Mouse (Mus musculus) ES-E14 (cell line): ENCODE measurements around the gene Flrt1. TPM values are rescaled to one million over a fixed set of nuclear protein-coding genes. Genes with fewer than 3 reads are reported as not detected.

Experiments
- DNase-seq: peaks from one replicate; pipeline ENCODE4 v3.0.0-alpha.2; 2013; ENCODE audit warnings: low read depth, low spot score
- H3K27ac ChIP-seq: 2 replicates; pipeline ENCODE4 v1.5.1; 2012; ENCODE audit warnings: low read depth, mild to moderate bottlenecking, low read length, moderate library complexity, mixed read lengths; ENCODE audit not compliant: poor library complexity, insufficient read depth, severe bottlenecking
- H3K36me3 ChIP-seq: 2 replicates; pipeline ENCODE4 v1.6.1; 2012; ENCODE audit warnings: mild to moderate bottlenecking, low read length, moderate library complexity, mixed read lengths; ENCODE audit not compliant: control insufficient read depth, poor library complexity, insufficient read depth, severe bottlenecking
- H3K4me1 ChIP-seq, 2 experiments: fragments of 150-350 bp in 1 of 2; sonication (generic) in 1 of 2; 2 replicates each; pipeline ENCODE4 v1.6.1; 2012; ENCODE audit warnings: low read length in 2 of 2, mild to moderate bottlenecking in 1 of 2, mixed read lengths in 1 of 2; ENCODE audit not compliant: control insufficient read depth in 2 of 2, insufficient read depth in 2 of 2, poor library complexity in 1 of 2
- H3K4me3 ChIP-seq, 2 experiments: fragments of 150-350 bp in 1 of 2; sonication (generic) in 1 of 2; 2 replicates each; pipeline ENCODE4 v1.5.1; 2012; ENCODE audit warnings: low read length in 2 of 2, low read depth in 1 of 2, mild to moderate bottlenecking in 1 of 2, mixed read lengths in 1 of 2; ENCODE audit not compliant: insufficient read depth in 1 of 2, poor library complexity in 1 of 2, severe bottlenecking in 1 of 2
- H3K9ac ChIP-seq: 2 replicates; pipeline ENCODE4 v1.6.1; 2012; ENCODE audit warnings: low read depth, mild to moderate bottlenecking, low read length, mixed read lengths; ENCODE audit not compliant: poor library complexity, insufficient read depth, severe bottlenecking
- H3K9me3 ChIP-seq: fragments of 150-350 bp; sonication (generic); 2 replicates; pipeline ENCODE4 v1.6.1; 2012; ENCODE audit warnings: low read depth, mild to moderate bottlenecking, low read length; ENCODE audit not compliant: control insufficient read depth, insufficient read depth
- CHD2 ChIP-seq: IDR thresholded peaks from 2 replicates; pipeline ENCODE4 v1.6.1; 2014; ENCODE audit warnings: mild to moderate bottlenecking, low read depth, low read length, inconsistent platforms
- HCFC1 ChIP-seq: IDR thresholded peaks from 2 replicates; pipeline ENCODE4 v1.6.1; 2012; ENCODE audit warnings: low read length, inconsistent platforms, borderline replicate concordance; ENCODE audit not compliant: insufficient read depth
- MAFK ChIP-seq: IDR thresholded peaks from 2 replicates; pipeline ENCODE4 v1.6.1; 2014; ENCODE audit warnings: mild to moderate bottlenecking, low read depth, low read length, inconsistent platforms; ENCODE audit not compliant: insufficient read depth
- ZC3H11A ChIP-seq: IDR thresholded peaks from 2 replicates; pipeline ENCODE4 v1.6.1; 2012; ENCODE audit warnings: low read depth, mild to moderate bottlenecking, inconsistent platforms, low read length, borderline replicate concordance
- ZNF384 ChIP-seq: IDR thresholded peaks from 2 replicates; pipeline ENCODE4 v1.6.1; 2012; ENCODE audit warnings: low read depth, low read length, inconsistent platforms
- in situ Hi-C, 2 experiments: fragments of 600-800 bp; cut with MboI; formaldehyde crosslinking; loops; one replicate each; pipeline ENCODE4 v1.15.1; 2025; ENCODE audit warnings: low sequenced_read_pairs in 2 of 2, inconsistent platforms in 1 of 2; ENCODE audit not compliant: unreplicated experiment in 2 of 2
- total RNA-seq: library from RNA; depleted of rRNA; stranded (reverse); fragments of 300-350 nt; gene quantifications from 2 replicates; pipeline ENCODE4 v1.2.3, GENCODE M21; 2012

The Flrt1 gene
- total RNA-seq, 1 experiment, result 0.36 TPM

- Histone ChIP-seq H3K27ac (no peak overlapping the region), H3K4me3 (no peak overlapping the region), H3K36me3 (no peaks in the 10 kb centered on the region), H3K9ac (no peak overlapping the region), H3K4me1 (peaks cover 2 to 42% of the 10 kb centered on the region in 2 experiments; a peak in 3 of 4 replicates), H3K9me3 (no peaks in the 10 kb centered on the region)
- in situ Hi-C loops, result no loop called here
- TF ChIP-seq ZC3H11A, result no peak
- TF ChIP-seq ZNF384, result no peak
- no peak for DNase-seq
Observed at GRCm38 (mm10) chr19:7139321-7139720, 33.8 kb upstream of the Flrt1 start.

DNA sequence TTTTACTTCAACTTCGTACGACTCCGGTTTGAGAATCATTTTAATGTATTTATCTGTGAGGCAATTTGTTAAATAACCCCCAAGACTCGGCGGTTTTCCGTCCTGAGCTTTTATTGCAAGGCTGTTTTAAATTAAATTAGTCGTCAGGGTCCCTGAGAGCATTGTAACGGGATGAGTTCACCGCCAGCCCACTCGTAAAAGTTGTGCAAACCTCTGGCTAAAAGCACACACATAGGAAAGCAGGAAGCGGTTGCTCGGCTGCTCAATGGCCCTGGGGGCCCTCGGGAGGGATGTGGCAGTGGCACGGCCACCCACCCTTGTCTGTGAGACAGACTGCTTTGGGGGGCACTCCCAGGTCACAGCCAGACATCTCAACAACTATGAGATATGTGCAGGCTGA is 32.8 kb upstream of the Flrt1 start:
- Histone ChIP-seq H3K4me1 (peaks cover 0 to 42% of the 10 kb centered on the region in 2 experiments; a peak in 3 of 4 replicates), H3K4me3 (no peak overlapping the region), H3K36me3 (no peaks in the 10 kb centered on the region)

GRCm38 (mm10) chr19:7136714-7137498 is 31.4 kb upstream of the Flrt1 start:
- Histone ChIP-seq H3K4me1 (peaks cover 0 to 37% of the 10 kb centered on the region in 2 experiments; a peak in 3 of 4 replicates), H3K27ac (no peak overlapping the region), H3K36me3 (no peaks in the 10 kb centered on the region), H3K4me3 (no peak overlapping the region), H3K9ac (no peak overlapping the region), H3K9me3 (no peaks in the 10 kb centered on the region)
- DNase-seq, result no peak
- TF ChIP-seq ZNF384, result no peak
- TF ChIP-seq CHD2, result no peak
- no peak for TF ChIP-seq MAFK
- TF ChIP-seq HCFC1, result no peak
- no peak for TF ChIP-seq ZC3H11A
- in situ Hi-C loops, result no loop called here

More for the DNA sequence above, 32.8 kb upstream of the Flrt1 start:
- in situ Hi-C loops, result no loop called here
- no peak overlapping the region for H3K27ac ChIP-seq
- no peaks in the 10 kb centered on the region for H3K9me3 ChIP-seq
- TF ChIP-seq ZC3H11A (no peak), MAFK (no peak), CHD2 (no peak), ZNF384 (no peak), HCFC1 (no peak)
- H3K9ac ChIP-seq, result no peak overlapping the region
- no peak for DNase-seq

DNA sequence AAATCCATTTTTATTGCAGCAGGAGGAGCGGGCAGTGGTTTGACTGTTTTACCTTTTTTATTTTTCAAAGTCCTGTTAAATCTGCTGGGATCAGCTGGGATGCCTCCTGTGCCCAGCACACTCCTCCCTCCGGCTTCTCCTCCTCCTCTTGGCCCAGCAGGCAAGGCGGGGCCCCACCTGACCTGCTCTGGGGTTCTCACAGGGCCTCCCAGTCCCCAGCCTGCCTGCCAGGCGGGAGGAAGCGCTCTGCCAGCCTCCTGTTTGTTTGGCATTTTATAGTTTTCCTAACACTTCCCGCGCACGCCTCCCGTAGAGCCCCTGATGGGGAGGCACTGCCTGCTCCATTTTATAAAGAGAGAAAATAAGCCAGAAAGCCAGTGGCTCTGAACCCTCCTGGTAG is 30.5 kb upstream of the Flrt1 start:
- no peak for DNase-seq
- Histone ChIP-seq H3K9ac (no peak overlapping the region), H3K27ac (no peak overlapping the region), H3K4me1 (peaks cover 0 to 28% of the 10 kb centered on the region in 2 experiments; a peak in 3 of 4 replicates), H3K9me3 (no peaks in the 10 kb centered on the region), H3K36me3 (no peaks in the 10 kb centered on the region), H3K4me3 (no peak overlapping the region)
- in situ Hi-C loops, result no loop called here
- TF ChIP-seq MAFK (no peak), HCFC1 (no peak), CHD2 (no peak), ZC3H11A (no peak), ZNF384 (no peak)

- TF ChIP-seq MAFK (no peak), ZC3H11A (no peak), CHD2 (no peak), HCFC1 (no peak), ZNF384 (no peak)
- Histone ChIP-seq H3K9me3 (no peaks in the 10 kb centered on the region), H3K4me1 (peaks cover 0 to 28% of the 10 kb centered on the region in 2 experiments; a peak in 3 of 4 replicates), H3K36me3 (no peaks in the 10 kb centered on the region), H3K4me3 (no peak overlapping the region), H3K27ac (no peak overlapping the region), H3K9ac (no peak overlapping the region)
- DNase-seq, result no peak
- in situ Hi-C loops, result no loop called here
Observed at GRCm38 (mm10) chr19:7135525-7135924, 30.0 kb upstream of the Flrt1 start.
